Mouse (Mus musculus): ENCODE measurements around the gene Arsa.

DNA sequence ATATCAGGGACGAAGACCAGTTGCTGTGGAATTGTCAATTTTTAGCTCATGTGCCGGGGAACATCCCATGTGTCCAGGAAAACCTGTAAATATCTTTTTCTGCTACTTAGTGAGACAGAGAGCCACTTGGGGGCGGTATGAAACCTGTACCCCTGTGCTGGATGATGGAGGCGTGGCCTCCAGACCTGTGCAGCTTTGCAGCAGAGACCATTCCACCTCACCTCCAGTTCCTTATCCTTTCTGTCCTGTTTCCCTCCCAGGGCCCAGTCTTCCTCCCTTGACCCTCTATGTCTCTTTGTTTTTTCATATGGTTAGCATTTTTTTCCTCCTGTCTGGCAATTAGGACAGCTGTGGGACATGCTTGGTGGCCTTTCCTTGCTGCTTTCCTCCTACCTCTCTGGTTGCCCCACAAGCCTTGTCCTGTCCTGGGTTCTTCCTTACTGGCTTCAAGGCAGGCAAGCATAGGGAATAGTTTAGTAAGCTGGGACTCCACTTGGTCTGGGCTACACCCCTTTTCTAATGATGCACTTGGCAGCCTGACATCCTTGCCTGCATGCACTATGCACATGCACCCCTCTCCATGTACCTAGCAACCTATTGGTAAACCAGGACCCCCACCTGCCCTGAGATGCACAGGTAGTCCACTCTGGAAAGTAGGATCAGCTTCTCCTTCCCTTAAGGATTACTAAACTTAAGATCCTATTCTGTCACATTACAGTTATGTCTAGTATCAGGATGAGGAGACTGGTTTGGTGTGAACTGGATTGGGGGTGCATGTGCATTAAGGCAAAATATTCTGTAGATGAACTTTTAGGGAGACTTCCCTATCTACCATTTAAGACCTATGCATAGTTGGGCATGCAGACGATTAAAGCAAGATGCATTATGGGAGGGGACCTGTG is 13.6 kb downstream of the Arsa start:
- TF ChIP-seq CTCF (conservative IDR thresholded peaks at IDR 0.05; ENCODE audit: low read length): peak; percentile 27
- TF ChIP-seq NANOG (IDR thresholded peaks at IDR 0.05; ENCODE audit: borderline replicate concordance, low read length): no peak

Data from E14TG2a.4 (cell line).